Mouse (Mus musculus): ENCODE data around the gene Foxo1. TPM values are rescaled to one million over a fixed set of nuclear protein-coding genes. Genes with fewer than 3 reads are reported as not detected.

Gene Foxo1
- total and polyA plus RNA-seq, 2 experiments from 2014 or later: 3.6 to 5.8 TPM

DNA sequence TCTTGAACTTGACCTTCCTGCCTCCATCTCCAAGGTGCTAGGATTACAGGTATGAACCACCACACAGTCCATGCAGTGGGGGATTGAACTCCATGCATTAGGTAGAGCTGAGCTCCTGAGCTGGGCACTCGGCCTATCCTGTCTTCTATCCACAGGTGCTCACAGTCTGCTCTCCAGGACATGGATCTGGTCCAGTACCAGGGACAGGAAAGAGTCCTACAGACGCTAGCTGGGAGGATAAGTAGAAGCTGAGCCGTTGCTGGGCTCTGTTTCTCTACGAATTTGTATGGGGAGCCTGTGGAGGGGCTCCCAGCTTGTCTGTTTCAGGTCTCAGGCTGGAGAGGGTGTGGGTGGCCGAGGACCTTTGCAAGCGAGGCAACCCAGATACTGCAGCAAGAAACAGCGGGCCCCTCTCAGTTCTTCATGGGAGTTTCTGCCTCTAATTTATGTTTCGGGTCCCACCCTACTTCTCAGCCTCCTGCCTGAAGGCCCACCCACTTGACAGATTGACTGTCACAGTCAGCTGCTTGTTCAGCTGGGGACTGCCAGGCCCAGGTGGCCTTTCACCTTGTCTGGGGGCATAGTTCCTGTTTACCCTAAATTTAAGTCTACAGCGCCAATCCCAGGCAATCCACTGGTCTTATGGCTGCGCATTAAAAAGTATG is 128.9 kb downstream of the Foxo1 start:
- DNase-seq (ENCODE audit: low spot score): no peak
- H3K27me3 ChIP-seq (ENCODE audit: insufficient read depth, low read length): no peaks in the 10 kb centered on the region
- no peak overlapping the region for H3K4me3 ChIP-seq (ENCODE audit: low read depth, low read length)
- TF ChIP-seq CTCF (IDR thresholded peaks at IDR 0.05): no peak
- no peak overlapping the region for H3K27ac ChIP-seq (ENCODE audit: low read depth, low read length)
- peaks cover 10% of the 10 kb centered on the region; the same call in 1 of the 2 replicates for H3K4me1 ChIP-seq (ENCODE audit: insufficient read depth, low read length)
- H3K36me3 ChIP-seq (ENCODE audit: insufficient read depth, low read length): no peaks in the 10 kb centered on the region
- no peak overlapping the region for H3K4me2 ChIP-seq (ENCODE audit: low read depth, low read length, poor library complexity, severe bottlenecking)
- ATAC-seq (ENCODE audit: low FRiP score): no peak
- 86% methylated on average over 10 of the region's 10 CpGs for WGBS
- no peak overlapping the region for H3K9ac ChIP-seq (replicated peaks; ENCODE audit: low read length, poor library complexity, severe bottlenecking)
- no peaks in the 10 kb centered on the region for H3K9me3 ChIP-seq (ENCODE audit: low read length)

DNA sequence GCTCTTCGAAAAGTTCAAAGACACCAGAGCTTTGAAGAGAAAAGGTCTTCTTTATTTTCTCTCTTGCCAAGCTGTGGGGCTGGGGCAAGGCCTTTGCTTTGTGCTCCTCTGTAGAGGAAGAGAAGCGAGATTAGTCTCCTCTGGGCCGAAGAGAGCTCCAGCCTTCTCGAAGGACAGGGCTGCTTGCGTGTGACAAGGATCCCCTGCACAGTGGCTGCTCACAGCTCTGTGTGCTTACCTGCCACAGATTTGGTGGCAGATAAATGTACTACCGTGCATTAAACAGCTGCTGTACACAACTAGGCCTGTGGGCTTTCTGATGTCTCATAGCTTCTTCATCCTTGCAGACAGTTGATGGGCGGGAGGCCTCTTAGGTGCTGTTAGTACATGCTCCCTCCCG is 129.8 kb downstream of the Foxo1 start:
- Histone ChIP-seq H3K4me1 (ENCODE audit: insufficient read depth, low read length) (peaks cover 10% of the 10 kb centered on the region; the same call in 1 of the 2 replicates), H3K36me3 (ENCODE audit: insufficient read depth, low read length) (no peaks in the 10 kb centered on the region), H3K27me3 (ENCODE audit: insufficient read depth, low read length) (no peaks in the 10 kb centered on the region), H3K27ac (ENCODE audit: low read depth, low read length) (no peak overlapping the region), H3K9me3 (ENCODE audit: low read length) (no peaks in the 10 kb centered on the region), H3K4me2 (ENCODE audit: low read depth, low read length, poor library complexity, severe bottlenecking) (no peak overlapping the region), H3K9ac (replicated peaks; ENCODE audit: low read length, poor library complexity, severe bottlenecking) (no peak overlapping the region), H3K4me3 (ENCODE audit: low read depth, low read length) (no peak overlapping the region)
- no peak for DNase-seq (ENCODE audit: low spot score)
- 74% methylated on average over 8 of the region's 8 CpGs for WGBS
- no peak for ATAC-seq (ENCODE audit: low FRiP score)
- no peak for TF ChIP-seq CTCF (IDR thresholded peaks at IDR 0.05)

DNA sequence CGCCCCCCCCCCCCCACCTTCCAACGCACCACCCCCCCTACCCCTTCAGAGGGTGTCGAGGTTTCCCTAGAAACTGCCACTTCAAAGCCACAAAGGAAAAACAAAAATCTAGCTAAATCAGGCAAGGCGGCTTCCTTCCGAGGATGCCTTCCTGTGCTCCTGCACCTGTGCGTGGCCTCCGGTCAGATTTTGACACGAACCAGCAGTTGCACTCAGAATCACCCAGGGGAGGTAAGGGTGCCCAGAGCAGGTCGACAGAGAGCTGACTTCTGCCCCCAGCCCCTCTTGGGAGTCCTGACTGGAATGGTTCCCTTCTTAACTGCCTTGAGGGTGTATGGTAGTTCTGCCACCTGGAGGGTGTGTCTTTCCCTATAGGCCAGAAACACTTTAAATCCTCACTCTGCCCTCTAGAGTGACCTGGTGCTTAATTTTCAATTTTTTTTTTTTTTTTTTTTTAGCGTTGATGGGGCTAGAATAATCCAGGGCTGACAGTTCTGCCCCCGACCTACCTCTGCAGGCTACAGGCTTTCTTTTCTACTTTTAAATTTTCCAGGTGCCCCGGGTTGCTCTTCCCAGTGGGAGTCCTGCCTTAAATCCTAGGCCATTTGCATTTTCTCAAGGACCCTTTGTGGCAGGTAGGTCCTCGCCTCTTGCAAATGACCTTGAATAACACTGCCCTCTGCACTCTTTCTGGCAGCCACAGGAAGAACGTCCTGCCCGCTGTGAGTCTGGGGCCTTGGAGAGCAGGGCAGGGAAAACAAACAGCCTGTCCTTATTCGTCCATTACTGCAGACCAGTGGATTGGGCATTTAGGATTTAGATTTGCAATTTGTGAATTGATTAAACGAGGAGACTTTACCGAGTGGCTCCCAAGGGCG is 132.4 kb downstream of the Foxo1 start:
- H3K27me3 ChIP-seq (ENCODE audit: insufficient read depth, low read length): no peaks in the 10 kb centered on the region
- no peak overlapping the region for H3K9ac ChIP-seq (replicated peaks; ENCODE audit: low read length, poor library complexity, severe bottlenecking)
- ATAC-seq (ENCODE audit: low FRiP score) (no peak), DNase-seq (ENCODE audit: low spot score) (no peak)
- no peak for TF ChIP-seq CTCF (IDR thresholded peaks at IDR 0.05)
- peak overlapping the region; percentile 25 for H3K4me3 ChIP-seq (ENCODE audit: low read depth, low read length)
- peaks cover 10% of the 10 kb centered on the region; the same call in 1 of the 2 replicates for H3K4me1 ChIP-seq (ENCODE audit: insufficient read depth, low read length)
- no peaks in the 10 kb centered on the region for H3K9me3 ChIP-seq (ENCODE audit: low read length)
- peak overlapping the region; percentile 58 for H3K4me2 ChIP-seq (ENCODE audit: low read depth, low read length, poor library complexity, severe bottlenecking)
- H3K27ac ChIP-seq (ENCODE audit: low read depth, low read length): no peak overlapping the region
- 16% methylated on average over 19 of the region's 19 CpGs for WGBS
- no peaks in the 10 kb centered on the region for H3K36me3 ChIP-seq (ENCODE audit: insufficient read depth, low read length)

DNA sequence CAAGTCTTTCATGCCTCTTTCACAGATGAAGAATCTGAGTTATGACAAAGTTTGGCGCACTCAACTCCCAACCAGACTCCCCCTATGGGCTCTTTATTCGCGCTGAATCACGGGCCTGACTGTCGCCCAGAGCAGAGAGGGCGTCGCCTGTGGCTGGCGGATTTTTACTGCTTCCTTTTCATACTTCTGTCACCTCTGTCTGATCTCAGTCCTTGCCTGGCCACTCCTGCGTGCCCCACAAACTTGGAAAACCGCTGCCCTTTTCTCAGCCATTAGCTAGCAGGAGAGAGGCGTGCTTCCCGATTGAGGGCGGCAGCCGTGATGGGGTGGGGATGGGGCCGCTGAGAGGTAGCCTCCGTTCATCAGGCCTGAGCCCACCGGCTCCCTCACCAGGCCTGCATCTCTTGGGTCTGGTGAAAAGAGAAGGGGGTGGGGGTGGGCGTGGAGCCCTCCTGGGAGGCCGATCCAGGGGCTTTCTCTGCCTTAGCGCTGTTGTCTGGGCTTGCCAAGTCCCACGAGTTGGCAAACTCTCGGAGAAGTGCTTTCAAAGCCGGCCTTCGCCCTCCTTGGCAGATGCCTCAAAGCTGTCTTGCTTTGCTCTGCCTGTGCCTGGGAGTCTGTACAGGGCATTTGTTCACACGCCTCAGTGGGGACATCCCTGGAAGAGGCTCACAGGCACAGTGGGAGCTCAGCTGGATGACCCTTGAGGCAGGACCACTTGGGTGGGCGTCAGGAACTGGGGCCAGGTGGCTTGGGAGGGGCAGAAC is 133.2 kb downstream of the Foxo1 start:
- Histone ChIP-seq H3K36me3 (ENCODE audit: insufficient read depth, low read length) (no peaks in the 10 kb centered on the region), H3K4me3 (ENCODE audit: low read depth, low read length) (peak overlapping the region; percentile 25), H3K27me3 (ENCODE audit: insufficient read depth, low read length) (no peaks in the 10 kb centered on the region), H3K4me1 (ENCODE audit: insufficient read depth, low read length) (peaks cover 10% of the 10 kb centered on the region; the same call in 1 of the 2 replicates), H3K9ac (replicated peaks; ENCODE audit: low read length, poor library complexity, severe bottlenecking) (0 out of 2 replicates have a peak overlapping the region, but pooled peaks have one; percentile 25), H3K27ac (ENCODE audit: low read depth, low read length) (no peak overlapping the region), H3K9me3 (ENCODE audit: low read length) (no peaks in the 10 kb centered on the region), H3K4me2 (ENCODE audit: low read depth, low read length, poor library complexity, severe bottlenecking) (peak overlapping the region; percentile 58)
- WGBS: 2% methylated on average over 26 of the region's 26 CpGs
- ATAC-seq (ENCODE audit: low FRiP score) (peak; percentile 79), DNase-seq (ENCODE audit: low spot score) (peak; percentile 88)
- TF ChIP-seq CTCF (IDR thresholded peaks at IDR 0.05): peak; percentile 32; the same call in 1 of the 2 replicates

Other genes with a start within 250 kb of the Foxo1 start
- gene Maml3, start 163.3 kb upstream of the Foxo1 start, total RNA-seq (2014; rRNA removed): 17.8 and 20.2 TPM in 2 replicates
- gene Maml3, start 163.3 kb upstream of the Foxo1 start, polyA plus RNA-seq (2015; fragmentation: Nextera tagmentation; extraction: Ambion mirVana): 3.4 and 3.9 TPM in 2 replicates

All from midbrain, postnatal 0 days (tissue).